Mouse (Mus musculus): ENCODE measurements around the gene Syn3.

The Syn3 gene

GRCm38 (mm10) chr10:86149029-86149818 lies 349.5 kb downstream of the Syn3 start:
- 71% methylated on average over 3 of the region's 3 CpGs for WGBS

- 72% methylated on average over 8 of the region's 8 CpGs for WGBS
These were observed 359.5 kb downstream of the Syn3 start for GRCm38 (mm10) chr10:86139061-86139681.

- 63% methylated on average over 5 of the region's 5 CpGs for WGBS
These were observed 361.0 kb downstream of the Syn3 start for GRCm38 (mm10) chr10:86137589-86138173.

GRCm38 (mm10) chr10:86137106-86137505 lies 361.6 kb downstream of the Syn3 start:
- WGBS: 62% methylated on average over 3 of the region's 3 CpGs

GRCm38 (mm10) chr10:86136249-86136648 lies 362.4 kb downstream of the Syn3 start:
- WGBS: 96% methylated on average over 1 of the region's 1 CpGs

- WGBS: 84% methylated on average over 6 of the region's 6 CpGs
These were observed 363.8 kb downstream of the Syn3 start for GRCm38 (mm10) chr10:86134848-86135247.

- 95% methylated on average over 5 of the region's 5 CpGs for WGBS
These were observed 364.4 kb downstream of the Syn3 start for GRCm38 (mm10) chr10:86134336-86134735.

- 85% methylated on average over 10 of the region's 10 CpGs for WGBS
These were observed 366.2 kb downstream of the Syn3 start for GRCm38 (mm10) chr10:86132420-86132956.

GRCm38 (mm10) chr10:86129046-86129445 lies 369.6 kb downstream of the Syn3 start:
- 94% methylated on average over 6 of the region's 6 CpGs for WGBS

GRCm38 (mm10) chr10:86126478-86126877 lies 372.2 kb downstream of the Syn3 start:
- WGBS: 83% methylated on average over 11 of the region's 11 CpGs

GRCm38 (mm10) chr10:86125421-86125820 lies 373.3 kb downstream of the Syn3 start:
- WGBS: 96% methylated on average over 2 of the region's 2 CpGs

- 61% methylated on average over 4 of the region's 4 CpGs for WGBS
These were observed 374.6 kb downstream of the Syn3 start for GRCm38 (mm10) chr10:86124115-86124514.

GRCm38 (mm10) chr10:86123224-86123623 lies 375.5 kb downstream of the Syn3 start:
- 64% methylated on average over 2 of the region's 2 CpGs for WGBS

- WGBS: 95% methylated on average over 10 of the region's 10 CpGs
These were observed 376.2 kb downstream of the Syn3 start for GRCm38 (mm10) chr10:86122456-86122855.

GRCm38 (mm10) chr10:86116268-86116667 lies 382.4 kb downstream of the Syn3 start:
- 89% methylated on average over 2 of the region's 2 CpGs for WGBS

GRCm38 (mm10) chr10:86114431-86114848 lies 384.3 kb downstream of the Syn3 start:
- WGBS: 70% methylated on average over 5 of the region's 5 CpGs

GRCm38 (mm10) chr10:86108797-86109196 lies 389.9 kb downstream of the Syn3 start:
- 95% methylated on average over 4 of the region's 4 CpGs for WGBS

- 71% methylated on average over 4 of the region's 4 CpGs for WGBS
These were observed 391.0 kb downstream of the Syn3 start for GRCm38 (mm10) chr10:86107681-86108080.

GRCm38 (mm10) chr10:86100281-86100851 lies 398.3 kb downstream of the Syn3 start:
- 83% methylated on average over 3 of the region's 3 CpGs for WGBS

- WGBS: 80% methylated on average over 6 of the region's 6 CpGs
These were observed 400.3 kb downstream of the Syn3 start for GRCm38 (mm10) chr10:86098363-86098762.

- 81% methylated on average over 14 of the region's 14 CpGs for WGBS
These were observed 405.3 kb downstream of the Syn3 start for GRCm38 (mm10) chr10:86093109-86094035.
